Mouse (Mus musculus) lung, postnatal 10 days (tissue): ENCODE data around the gene Snurf.

Experiments
- DNase-seq: peaks from one replicate; pipeline ENCODE4 v3.0.0; 2021

The Snurf gene

GRCm38 (mm10) chr7:60004606-60005330 is at the start of gene Snurf, which contains the start of gene Gm38393:
TSS of gene Snurf (minus strand) at chr7:60005049.
TSS of gene Gm38393 (minus strand) at chr7:60005064.
- DNase-seq, result peak; percentile 61

DNA sequence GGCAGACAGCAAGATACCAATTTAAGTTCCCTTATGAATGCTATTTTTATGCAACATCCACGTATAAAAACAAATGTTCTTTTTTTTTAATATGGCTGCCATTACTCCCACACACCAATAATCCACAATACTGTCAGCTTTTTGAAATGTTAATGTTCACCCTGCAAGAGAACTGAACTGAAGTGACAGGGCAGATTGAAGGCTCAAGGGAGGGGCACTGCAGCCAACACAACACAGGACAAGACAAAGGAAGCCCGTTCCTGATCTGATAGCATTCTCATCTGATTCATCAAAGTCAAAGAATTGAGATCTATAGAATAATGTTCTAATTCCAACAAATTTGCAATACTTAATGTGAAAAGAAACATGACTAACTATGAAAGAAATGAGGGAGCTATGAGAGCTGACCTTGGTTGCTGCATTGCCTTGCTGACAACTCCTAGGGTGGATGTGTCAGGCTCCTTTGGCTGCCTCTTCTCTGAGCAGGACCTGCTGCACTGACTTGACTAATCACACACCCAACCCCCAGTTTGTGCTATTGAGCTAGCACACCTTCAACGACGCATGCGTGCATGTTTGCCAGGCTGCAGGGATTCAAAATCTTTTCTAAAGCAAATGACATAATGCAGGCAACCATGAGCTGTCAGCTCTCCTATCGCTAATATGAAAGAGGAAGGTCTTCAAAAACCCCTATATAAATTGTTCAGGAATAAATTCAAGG is 42.8 kb upstream of the Snurf start:
- no peak for DNase-seq

DNA sequence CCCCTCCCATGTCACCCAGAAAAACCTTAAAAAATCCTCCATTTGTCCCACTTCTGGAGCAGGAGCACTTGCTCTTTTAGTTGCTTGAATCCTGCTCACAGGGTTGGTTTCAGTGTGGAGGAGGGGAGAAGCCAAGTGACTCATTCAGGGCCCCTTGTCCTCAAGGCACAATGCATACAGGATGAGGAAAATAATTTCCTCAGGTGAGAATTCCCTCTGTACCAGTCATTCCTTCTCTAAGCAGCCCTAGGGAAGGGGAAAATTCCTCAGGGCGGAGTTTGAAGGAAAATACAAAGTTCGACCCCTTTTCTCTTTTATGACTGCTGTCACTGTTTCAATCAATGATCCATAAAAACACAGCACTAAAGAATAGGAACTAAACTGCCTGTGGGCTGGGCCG is 8.3 kb upstream of the Snurf start:
- no peak for DNase-seq

DNA sequence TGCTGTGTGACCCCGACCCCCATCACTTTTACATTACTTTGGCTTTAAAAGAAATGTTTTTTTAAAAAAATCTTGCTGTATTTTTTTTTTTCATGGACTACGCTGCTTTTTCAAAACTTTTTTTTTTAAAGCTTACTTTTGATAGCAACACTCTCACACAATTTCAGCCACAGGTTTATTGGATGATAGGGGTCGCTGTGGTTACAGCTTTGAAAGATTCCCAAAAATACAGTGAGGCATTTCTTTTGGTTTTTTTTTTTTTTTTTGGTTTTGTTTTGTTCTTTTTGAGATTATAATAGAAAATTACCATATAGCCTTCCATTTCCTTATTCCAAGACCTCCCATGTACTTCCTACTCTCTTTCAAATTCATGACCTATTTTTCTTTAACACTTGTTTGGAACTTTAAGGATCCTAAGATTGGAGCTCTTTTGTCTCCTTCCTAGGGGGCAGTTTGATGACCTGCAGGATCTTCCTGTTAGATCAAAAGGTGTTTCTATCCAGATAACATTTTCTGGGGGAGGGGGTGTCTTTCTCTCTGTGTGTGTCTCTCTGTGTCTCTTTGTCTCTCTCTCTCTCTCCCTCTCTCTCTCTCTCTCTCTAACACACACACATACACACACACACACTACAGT is 3.0 kb upstream of the Snurf start:
- DNase-seq, result no peak

DNA sequence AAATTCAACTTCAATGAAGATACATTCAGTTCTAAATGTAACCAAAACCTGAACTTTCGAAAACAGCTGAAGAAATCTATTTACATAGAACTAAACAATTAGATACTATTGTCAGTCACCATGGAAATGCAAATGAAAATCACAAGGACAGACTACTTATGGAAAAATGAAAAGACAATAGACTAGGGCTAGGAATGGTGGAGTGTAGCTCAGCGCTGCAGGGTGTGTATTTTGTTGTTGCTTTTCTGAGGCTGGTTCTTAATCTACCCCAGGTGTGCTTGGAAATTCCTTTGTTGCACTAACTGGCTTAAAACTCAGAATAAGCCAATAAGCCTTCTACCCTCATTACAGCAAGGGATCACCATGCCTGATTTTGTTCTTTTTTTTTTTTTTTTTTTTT is 1.4 kb upstream of the Snurf start:
- no peak for DNase-seq

DNA sequence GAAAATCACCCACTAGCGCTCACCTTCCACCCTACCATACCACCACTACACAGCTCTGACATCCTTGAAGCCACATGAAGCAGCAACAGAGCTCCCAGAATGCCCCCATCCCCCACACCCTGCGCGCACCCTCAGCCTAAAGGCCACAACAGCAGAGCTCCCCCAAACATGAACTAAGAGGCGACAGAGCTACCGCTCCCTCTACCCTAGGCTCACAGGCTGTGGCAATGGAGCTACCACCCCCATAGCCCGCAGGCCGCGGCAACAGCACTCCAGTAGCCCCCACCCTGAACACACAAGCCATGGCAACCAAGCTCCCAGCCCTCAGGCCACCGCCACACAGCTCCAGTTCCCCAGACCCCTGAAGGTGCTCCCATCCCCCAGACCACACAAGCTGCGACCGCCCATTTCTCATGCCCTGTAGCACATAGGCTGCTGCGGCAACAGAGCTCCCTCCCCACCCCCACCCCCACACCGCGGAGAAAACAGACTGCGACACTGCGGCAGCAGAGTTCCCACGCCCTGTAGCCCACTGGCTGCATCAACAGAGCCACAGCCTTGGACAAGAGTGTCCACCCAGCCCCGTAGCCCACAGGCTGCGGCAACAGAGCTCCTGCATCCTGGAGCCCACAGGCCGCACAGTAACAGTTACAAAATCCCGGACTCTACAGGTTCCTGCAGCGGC is 786 bp downstream of the Snurf start:
- peak; percentile 35 for DNase-seq

DNA sequence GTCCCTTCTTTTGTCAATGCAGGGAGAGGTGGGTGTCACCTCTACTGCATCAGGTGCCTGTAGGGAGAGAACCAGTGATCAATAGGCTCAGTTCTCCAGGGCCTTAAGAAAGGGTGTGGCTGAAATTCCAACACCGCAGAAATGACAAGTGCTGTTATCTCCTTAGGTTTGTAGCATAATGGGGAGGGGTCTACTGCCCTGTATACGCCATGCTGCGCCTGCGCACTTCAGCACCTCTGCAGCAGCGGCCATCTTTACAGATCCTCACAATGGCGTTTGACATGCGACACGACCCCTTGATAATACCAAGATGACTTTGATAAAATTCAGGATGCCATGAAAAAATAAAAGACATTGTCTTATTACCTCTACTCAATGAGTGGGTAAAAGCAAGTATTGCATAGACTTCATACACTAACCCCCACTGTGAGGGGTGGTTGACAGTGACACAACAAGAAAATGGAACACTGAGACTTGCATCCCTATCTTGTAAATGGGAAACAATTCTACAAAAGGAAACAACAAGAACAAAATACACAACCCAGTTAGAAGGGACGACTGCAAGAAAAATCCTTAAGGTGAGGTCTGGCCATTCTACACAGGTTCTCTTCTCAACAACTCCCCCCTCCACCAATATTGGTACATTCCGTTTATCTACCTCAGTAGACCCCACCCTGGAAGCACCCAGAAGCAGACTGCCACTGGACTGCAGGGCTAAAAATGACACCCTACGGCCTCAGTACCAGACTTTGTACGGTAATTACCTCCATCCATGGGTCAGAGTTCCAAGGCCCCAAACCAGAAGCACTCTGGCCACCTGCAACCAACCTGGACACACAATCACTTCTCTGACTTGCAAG is 1.6 kb downstream of the Snurf start:
- DNase-seq, result no peak

- DNase-seq, result no peak
These were observed 26.2 kb downstream of the Snurf start for GRCm38 (mm10) chr7:59978646-59979045.
